Mouse (Mus musculus) retina, adult 2 months (tissue): ENCODE measurements around the gene Sap18b.
"Not testable (repeated sequence)": the region's sequence is repeated elsewhere in the genome, so short reads cannot be mapped to it uniquely, and the experiment has no call there.

ENCODE experiments used
- DNase-seq: peaks from one replicate; pipeline ENCODE4 v3.0.0-alpha.2; 2012; ENCODE audit warnings: low read depth, low spot score

The Sap18b gene

GRCm38 (mm10) chr8:95825162-95825561 lies at the start of gene Sap18b:
TSS of gene Sap18b (plus strand) at chr8:95825346.
- DNase-seq: not testable (repeated sequence)

DNA sequence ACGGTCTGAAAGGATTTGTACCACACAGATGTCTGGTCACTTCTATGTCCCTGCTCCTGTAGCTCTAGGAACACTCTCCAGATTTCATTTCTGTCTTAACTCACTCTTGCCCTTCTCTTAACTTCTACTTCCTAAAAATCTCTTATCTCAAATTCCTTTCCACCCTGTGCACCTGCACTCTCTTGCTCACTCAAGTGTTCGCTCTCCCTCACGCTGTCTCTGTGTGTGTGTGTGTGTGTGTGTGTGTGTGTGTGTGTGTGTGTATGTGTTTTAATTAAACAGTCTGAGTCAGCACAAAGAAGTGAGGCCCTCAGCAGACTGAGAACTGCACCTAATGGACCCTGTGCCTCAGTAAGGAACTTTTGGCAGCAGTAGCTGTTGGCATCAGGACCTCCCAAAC lies 44.1 kb upstream of the Sap18b start:
- DNase-seq: no peak

DNA sequence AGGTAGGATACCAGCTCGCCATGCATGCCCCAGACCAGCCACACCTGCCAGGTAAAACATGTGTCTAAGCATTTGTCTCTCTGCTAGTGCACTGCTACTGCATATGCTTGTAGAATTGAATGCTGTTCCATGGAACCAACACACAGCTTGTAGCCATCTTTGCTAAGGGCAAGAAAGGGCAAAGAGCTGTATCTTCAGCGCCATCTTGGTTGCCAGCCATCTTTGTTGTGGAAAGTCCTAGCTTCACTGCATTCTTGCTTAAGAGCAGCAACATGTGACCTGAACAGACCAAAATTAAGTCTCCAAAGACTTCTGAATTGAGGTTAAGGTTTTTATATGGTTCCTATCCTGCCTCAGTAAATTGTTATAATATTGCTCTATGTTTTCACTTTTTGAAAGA lies 43.4 kb upstream of the Sap18b start:
- no peak for DNase-seq

DNA sequence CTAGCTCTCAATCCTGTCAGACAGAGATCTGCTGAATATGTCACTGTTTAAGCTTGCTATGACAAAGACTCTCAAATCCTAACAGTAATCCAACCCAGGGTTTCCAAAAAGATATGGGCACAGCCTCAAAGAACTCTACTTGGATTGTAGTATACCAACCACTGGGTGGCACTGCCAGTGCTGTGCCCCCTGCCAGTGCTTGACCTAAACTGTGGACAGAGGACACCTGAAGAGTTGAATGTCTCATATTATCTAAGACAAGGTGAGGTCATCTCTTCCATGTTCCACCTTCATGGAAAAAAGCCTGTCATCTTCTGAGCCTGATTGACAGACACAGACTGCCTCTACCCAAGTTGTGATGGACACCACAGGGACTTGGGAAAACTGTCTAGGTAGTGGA lies 42.5 kb upstream of the Sap18b start:
- no peak for DNase-seq

DNA sequence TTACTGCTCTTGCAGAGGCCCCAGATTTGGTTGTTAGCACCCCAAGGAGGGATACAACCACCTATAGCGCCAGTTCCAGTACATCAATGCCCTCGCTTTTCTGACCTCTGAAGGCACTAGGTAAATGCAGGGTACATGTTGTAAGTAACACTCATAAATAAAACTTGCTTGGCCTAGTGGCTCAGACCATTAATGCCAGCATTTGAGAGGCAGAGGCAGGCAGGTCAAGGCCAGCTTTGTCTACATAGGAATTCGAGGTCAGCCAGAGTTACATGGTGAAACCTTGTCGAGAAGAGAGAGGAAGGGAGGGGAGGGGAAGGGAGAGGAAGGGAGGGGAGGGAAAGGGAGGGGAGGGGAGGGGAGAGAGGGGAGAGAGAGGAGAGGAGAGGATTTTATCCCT lies 39.6 kb upstream of the Sap18b start:
- no peak for DNase-seq

DNA sequence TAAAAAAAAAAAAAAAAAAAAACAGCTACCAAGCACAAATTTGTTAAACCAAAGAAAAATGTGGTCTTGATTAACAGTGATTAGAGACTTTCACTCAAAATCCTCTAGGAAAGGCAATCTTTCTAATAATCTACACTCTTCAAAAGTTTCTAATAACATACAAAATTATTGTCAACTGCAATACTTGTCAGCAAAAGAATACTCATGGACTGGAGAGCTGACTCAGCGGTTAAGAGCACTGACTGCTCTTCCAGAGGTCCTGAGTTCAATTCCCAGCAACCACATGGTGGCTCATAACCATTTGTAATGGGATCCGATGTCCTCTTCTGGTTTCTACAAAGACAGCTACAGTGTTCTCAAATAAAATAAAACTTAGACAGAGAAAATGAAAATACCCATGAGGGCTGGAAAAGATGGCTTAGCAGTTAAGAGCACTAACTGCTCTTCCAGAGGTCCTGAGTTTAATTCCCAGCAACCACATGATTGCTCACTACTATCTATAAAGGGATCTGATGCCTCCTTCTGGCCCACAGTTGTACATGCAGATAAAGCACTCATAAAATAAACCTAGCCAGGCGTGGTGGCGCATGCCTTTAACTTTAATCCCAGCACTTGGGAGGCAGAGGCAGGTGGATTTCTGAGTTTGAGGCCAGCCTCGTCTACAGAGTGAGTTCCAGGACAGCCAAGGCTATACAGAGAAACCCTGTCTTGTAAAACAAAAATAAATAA lies 29.6 kb upstream of the Sap18b start:
- not testable (repeated sequence) for DNase-seq

DNA sequence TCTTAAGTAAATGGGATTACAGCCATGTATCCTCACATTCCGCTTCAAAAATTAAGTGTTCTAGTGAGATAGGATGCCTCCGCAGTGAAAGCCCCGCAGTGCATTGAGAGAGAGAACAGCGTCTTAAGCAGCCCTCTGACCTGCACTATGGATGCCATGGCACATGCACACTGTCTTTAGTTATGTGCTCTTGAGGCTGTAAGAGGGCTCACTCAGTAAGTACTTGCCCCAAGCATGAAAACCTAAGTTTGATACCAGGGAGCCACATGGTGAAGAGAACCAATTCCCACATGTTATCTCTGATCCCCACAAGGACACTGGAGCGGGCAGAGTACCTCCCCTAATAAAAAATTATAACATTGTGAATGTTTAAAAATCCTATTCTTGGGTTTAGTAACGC lies 26.0 kb upstream of the Sap18b start:
- DNase-seq: no peak

DNA sequence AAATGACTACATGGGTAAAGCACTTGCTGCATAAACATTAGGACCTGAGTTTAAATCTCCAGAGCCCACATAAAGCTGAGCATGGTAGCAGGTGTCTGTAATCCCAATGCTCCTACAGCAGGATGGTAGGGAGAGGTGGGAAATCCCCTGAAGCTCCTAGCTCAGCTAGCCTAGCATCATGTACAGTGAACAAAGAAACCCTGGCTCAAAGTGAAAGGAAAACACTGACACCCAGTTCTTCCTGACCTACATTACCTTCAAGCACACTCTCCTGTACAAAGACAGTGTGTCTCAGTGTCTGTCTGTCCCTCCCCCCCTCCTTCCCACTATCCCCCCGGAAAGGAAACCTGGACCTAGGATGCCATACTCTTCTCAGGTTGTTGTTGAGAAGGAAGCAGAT lies 25.3 kb upstream of the Sap18b start:
- no peak for DNase-seq

- DNase-seq: no peak
Observed at GRCm38 (mm10) chr8:95800353-95800752, 24.8 kb upstream of the Sap18b start.

- no peak for DNase-seq
Observed at GRCm38 (mm10) chr8:95801476-95802064, 23.6 kb upstream of the Sap18b start.

DNA sequence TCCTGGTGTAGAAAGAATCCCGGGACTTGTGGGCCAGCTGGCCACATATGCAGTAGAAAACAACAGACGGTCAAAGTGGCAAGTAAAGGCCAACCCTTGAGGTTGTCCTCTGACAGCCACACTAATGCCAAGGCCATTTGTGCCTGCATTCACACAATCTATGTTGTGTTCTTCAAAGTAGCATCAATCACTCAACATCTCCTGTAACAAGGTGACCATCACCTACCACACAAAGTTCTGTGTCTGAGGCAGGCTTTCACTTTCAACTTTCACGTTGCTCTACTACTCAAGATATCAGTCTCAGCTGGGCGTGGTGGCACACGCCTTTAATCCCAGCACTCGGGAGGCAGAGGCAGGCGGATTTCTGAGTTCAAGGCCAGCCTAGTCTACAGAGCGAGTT lies 22.9 kb upstream of the Sap18b start:
- no peak for DNase-seq

- no peak for DNase-seq
Observed at GRCm38 (mm10) chr8:95805482-95805881, 19.7 kb upstream of the Sap18b start.

DNA sequence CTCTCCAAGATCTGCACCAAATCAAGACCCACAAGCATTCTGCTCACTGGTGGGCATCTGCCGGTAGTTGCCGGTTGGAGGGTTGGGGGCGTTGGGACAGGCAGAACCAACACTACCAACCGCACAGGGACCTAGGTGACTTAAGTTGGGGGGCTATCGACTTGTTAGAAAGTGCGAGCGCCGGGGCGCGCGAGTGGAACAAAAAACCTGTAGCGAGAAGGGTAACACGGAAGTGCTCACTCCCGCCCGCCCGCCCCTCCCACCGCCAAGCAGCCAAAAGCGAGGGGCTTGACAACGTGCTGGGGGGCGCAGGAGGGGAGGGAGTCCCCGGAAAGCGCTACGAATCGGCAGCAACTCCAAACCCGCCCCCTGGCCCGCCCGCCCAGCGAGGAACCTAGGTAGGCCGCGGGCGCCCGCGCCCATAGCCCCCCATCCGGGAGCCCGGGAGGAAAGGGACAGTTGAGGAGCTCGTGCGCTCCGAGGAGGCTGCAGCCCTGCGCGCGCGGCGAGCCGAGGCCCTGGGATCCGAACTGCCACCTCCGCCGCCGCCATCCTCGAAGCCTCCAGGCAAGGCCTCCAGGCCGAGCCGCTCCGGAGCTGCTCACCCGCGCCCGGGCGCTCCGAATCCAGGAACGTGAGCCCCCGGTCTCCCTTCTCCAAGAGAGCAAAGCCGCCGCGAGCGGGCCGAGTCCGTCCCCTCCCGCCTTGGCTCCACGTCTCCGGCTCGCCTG lies 18.5 kb upstream of the Sap18b start:
- no peak for DNase-seq

GRCm38 (mm10) chr8:95807331-95807843 lies 17.8 kb upstream of the Sap18b start, which contains the start of gene Cnot1:
TSS of gene Cnot1 (minus strand) at chr8:95807464.
- DNase-seq: peak; percentile 89

GRCm38 (mm10) chr8:95807861-95808260 lies 17.3 kb upstream of the Sap18b start:
- peak; percentile 92 for DNase-seq

DNA sequence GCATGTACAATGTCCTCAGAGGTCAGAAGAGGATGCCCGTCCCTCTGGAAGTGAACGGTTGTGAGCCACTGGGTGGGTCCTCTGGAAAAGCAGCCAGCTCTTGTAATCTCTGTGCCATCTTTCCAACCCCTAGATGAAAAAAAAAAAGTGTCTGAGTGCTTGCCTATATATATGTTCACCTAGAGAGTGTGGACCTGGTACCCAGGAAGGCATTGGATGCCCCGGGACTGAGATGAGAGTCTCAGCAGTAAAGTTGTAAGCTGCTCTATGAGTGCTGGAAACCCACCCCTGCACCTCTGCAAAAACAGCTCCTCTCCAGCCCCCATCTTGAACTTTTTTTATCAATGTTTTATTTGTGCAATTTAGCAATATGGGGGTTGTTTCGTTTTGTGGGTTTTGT lies 16.5 kb upstream of the Sap18b start:
- DNase-seq: no peak

GRCm38 (mm10) chr8:95809116-95809515 lies 16.0 kb upstream of the Sap18b start:
- DNase-seq: no peak

DNA sequence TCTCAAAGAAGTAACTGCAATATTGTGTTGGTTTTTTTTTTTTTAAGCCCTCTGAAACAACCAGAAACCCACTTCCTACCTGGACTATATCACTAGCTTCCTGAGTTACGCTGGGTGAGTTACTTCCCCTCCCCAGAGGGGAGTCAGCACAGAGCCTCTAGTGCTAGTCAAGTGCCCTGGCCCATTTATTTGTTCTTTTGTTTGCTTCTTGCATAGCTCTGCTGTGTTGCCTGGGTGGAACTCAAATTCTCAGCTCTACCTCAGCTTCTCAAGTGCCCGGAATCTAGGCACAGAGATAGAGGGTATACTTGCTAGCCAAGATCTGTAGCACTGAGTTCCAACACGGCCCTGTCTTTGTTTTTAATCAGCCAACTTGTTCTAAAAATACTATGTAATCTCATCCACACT lies 15.0 kb upstream of the Sap18b start:
- DNase-seq: no peak

GRCm38 (mm10) chr8:95816044-95816708 lies 9.0 kb upstream of the Sap18b start:
- DNase-seq: no peak

DNA sequence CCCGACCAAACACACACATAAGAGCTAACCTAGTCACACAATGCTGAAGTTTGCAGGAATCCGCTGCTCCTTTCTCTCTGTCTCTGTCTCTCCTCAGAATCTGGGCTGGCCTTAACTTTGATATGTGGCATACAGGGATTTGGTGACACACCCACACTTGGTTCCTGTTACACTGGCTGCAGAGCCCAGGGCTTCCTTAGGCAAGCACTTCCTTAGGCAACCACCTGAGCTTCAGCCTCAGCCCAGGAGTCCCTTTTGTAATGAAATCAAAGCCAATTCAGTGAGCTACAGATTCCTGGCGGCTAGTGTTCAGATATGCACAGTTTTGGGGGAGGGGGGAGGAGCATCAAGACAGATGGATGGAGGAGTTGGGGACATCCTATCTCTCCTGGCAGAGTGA lies 7.5 kb upstream of the Sap18b start:
- no peak for DNase-seq

DNA sequence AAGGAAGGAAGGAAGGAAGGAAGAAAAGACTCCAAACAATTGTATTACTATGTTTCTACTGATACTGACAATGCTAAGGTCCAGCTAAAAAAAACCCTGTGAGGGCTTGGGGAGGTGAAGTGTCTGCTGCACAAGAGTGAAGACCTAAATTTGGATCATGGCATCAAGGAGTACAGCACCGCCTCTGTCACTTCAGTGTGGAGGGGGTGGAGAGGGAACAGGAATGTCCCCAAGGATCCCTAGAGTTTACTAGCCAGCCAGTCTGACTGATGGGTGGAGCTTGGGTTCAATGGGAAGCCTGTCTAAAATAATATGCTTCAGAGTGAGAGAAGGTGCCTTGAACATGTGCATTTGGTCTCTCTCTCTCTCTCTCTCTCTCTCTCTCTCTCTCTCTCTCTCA lies 6.9 kb upstream of the Sap18b start:
- no peak for DNase-seq

- DNase-seq: no peak
Observed at GRCm38 (mm10) chr8:95821266-95821665, 3.9 kb upstream of the Sap18b start.
